ENCODE assay signal across 20 mouse cellular contexts in the genomic region with DNA sequence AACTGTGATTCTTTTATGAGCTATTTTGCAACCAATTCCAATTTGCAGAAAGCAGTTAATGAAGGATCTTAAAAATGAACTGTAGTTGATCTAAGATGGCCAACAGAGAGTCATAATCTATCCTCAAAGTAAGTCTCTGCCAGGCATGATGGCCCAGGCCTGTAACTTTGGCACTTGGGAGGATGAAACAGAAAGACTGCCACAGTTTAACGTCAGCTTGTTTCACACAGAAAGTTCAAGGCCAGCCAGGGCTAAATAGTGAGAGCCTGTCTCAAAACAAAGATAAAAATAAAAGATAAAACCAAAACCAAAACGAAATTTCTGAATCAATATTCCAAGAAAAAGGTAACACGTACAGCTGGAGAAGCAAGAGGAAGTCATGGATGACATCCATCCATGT.
A peak's percentile ranks its signal among the peaks of the same experiment; 100 is the strongest.
DNase-seq lines count a peak whose midpoint lies in the region; TF ChIP-seq lines count a peak whose summit lies in the region.
"Had no signal": no experiment of that assay in that cellular context is flagged by ENCODE, and none has a peak within 500 bp of the region (broad histone marks: within the 10 kb centered on the region; RNA-seq: fewer than 3 reads in every experiment).

No protein-coding gene starts in this region.

- no peak for TF ChIP-seq CTCF in gastrocnemius, adult 2 months (IDR thresholded peaks at IDR 0.05)

- DNase-seq in adrenal gland, adult (ENCODE audit: inconsistent age in 2 of 2, low spot score in 1 of 2): peak; percentile 45 to 81
- no peak for DNase-seq in adrenal gland, postnatal 4 days (ENCODE audit: low spot score in 2 of 2)
- no peak for DNase-seq in gastrocnemius, adult 2 months
- DNase-seq in gastrocnemius, postnatal 25 days: no peak
- peak; percentile 2 for DNase-seq in right cerebral cortex, postnatal 25 days
- no peak for DNase-seq in right cerebral cortex, postnatal 14 days
- no peak for DNase-seq in frontal cortex, postnatal 14 days (ENCODE audit: low spot score in 2 of 2)
- DNase-seq: B cell, adult 2 months; cerebellum, adult 11 months; cerebellum, adult 8-10 months; cerebellum, postnatal 14 days; embryo, embryonic 11 days; gastrocnemius, postnatal 36 days; heart, adult 11 months; heart, postnatal 36 days had no signal

- H3K27ac ChIP-seq in gastrocnemius, adult 2 months: peak overlapping the region; percentile 43
- H3K27ac ChIP-seq: embryonic facial prominence, embryonic 15.5 days; forebrain, embryonic 15.5 days; heart, embryonic 13.5 days; hindbrain, embryonic 15.5 days had no signal

- intact Hi-C loops in gastrocnemius, adult 2 months (cut with DNase I): no loop called here

- no peak overlapping the region for H3K4me3 ChIP-seq in gastrocnemius, adult 2 months
- H3K4me3 ChIP-seq: embryonic facial prominence, embryonic 15.5 days; erythroblast, embryonic 14.5 days; forebrain, embryonic 15.5 days; heart, embryonic 13.5 days; hindbrain, embryonic 15.5 days had no signal

Comparison
In these comparisons a context has a peak if more than half of its experiments do, and no peak if none do; other contexts are left out.
1. DNase-seq: peak in adrenal gland, adult (2 of 2) and right cerebral cortex, postnatal 25 days (single experiment); none in adrenal gland, postnatal 4 days (0 of 2), gastrocnemius, adult 2 months (single experiment), gastrocnemius, postnatal 25 days (single experiment), right cerebral cortex, postnatal 14 days (single experiment) and frontal cortex, postnatal 14 days (0 of 2).